Mouse (Mus musculus) brain, adult 2 months (tissue): ENCODE results near the gene Btbd35f14.
"Not testable (repeated sequence)": the region's sequence is repeated elsewhere in the genome, so short reads cannot be mapped to it uniquely, and the experiment has no call there.

ENCODE experiments used
- DNase-seq: peaks from one replicate; pipeline ENCODE4 v3.0.0; 2011; ENCODE audit warnings: low read depth, low spot score

Gene Btbd35f14

GRCm38 (mm10) chrX:33702249-33702648 is at the start of gene Btbd35f14:
Btbd35f14 (minus strand) TSS chrX:33702349.
- DNase-seq: not testable (repeated sequence)

DNA sequence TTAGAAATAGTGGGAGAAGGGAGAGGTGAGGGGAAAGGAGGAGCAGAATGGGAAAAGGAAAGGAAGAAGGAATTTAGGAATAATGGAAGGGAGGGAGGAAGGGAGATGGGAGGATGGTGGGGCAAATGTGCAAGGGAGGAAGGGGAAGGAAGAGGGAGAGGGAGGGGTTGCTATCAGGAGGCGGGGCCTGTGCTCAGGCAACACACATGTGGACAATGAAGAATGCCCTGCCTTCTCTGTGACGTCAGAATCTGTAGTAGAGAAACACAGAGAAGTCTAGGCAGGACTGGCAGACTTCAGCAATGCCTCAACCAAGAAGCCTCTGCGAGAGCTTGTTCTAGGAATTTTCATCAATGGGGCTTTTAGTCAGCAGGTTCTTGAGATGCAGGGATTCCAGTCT is 45.3 kb downstream of the Btbd35f14 start, which contains the start of gene Btbd35f13:
Btbd35f13 (plus strand) TSS at position 301 of the 400 bp plus-strand sequence.
- not testable (repeated sequence) for DNase-seq
